Mouse (Mus musculus) limb, embryonic 10.5 days (tissue): ENCODE results near the gene Sphk1. TPM values are rescaled to one million over a fixed set of nuclear protein-coding genes. Genes with fewer than 3 reads are reported as not detected.

ENCODE experiments used
- DNase-seq: peaks from one replicate; pipeline ENCODE4 v3.0.0-alpha.2; 2017; ENCODE audit warnings: low spot score
- H3K27ac ChIP-seq: fragments of 300-500 bp; sonication (generic); 2 replicates; pipeline ENCODE4 v1.5.1; 2016; ENCODE audit warnings: mild to moderate bottlenecking
- H3K27me3 ChIP-seq: fragments of 300-500 bp; sonication (generic); 2 replicates; pipeline ENCODE4 v1.6.1; 2016; ENCODE audit warnings: low read depth, mild to moderate bottlenecking; ENCODE audit not compliant: poor library complexity, severe bottlenecking
- H3K36me3 ChIP-seq: fragments of 300-500 bp; sonication (generic); 2 replicates; pipeline ENCODE4 v1.6.1; 2016; ENCODE audit warnings: mild to moderate bottlenecking, moderate library complexity
- H3K4me1 ChIP-seq: fragments of 300-500 bp; sonication (generic); 2 replicates; pipeline ENCODE4 v1.6.1; 2016
- H3K4me3 ChIP-seq: fragments of 300-500 bp; sonication (generic); 2 replicates; pipeline ENCODE4 v1.5.1; 2016; ENCODE audit warnings: mild to moderate bottlenecking, moderate library complexity
- H3K9me3 ChIP-seq: fragments of 300-500 bp; sonication (generic); replicated peaks from 2 replicates; pipeline ENCODE4 v1.6.1; 2016; ENCODE audit warnings: mild to moderate bottlenecking
- WGBS: fragments of 180-500 bp; shearing (Covaris S2); methylation state at CpG from one replicate; pipeline ENCODE4 v1.1.7; 2016; 5-methylcytosine and 5-hydroxymethylcytosine counted together
- polyA plus RNA-seq: library from polyadenylated mRNA; unstranded; fragments of >200 nt; fragmentation: Nextera tagmentation; extraction: Ambion mirVana; gene quantifications from 2 replicates; pipeline ENCODE4 v1.2.1, GENCODE M21; 2016

Sphk1 gene
- polyA plus RNA-seq, 1 experiment from 2014 or later, result 0.54 TPM

- under 1% methylated on average over 63 of the region's 63 CpGs for WGBS
- H3K36me3 ChIP-seq, result peaks cover 15% of the 10 kb centered on the region
- H3K4me3 ChIP-seq, result peak overlapping the region; percentile 68
- no peaks in the 10 kb centered on the region for H3K9me3 ChIP-seq
- peaks cover 50% of the 10 kb centered on the region for H3K4me1 ChIP-seq
- peak; percentile 69 for DNase-seq
- H3K27ac ChIP-seq, result peak overlapping the region; percentile 65
- H3K27me3 ChIP-seq, result peaks cover 77% of the 10 kb centered on the region
These were observed 2.8 kb downstream of the Sphk1 start for GRCm38 (mm10) chr11:116533341-116534153.

- H3K36me3 ChIP-seq, result peaks cover 22% of the 10 kb centered on the region
- peaks cover 70% of the 10 kb centered on the region for H3K27me3 ChIP-seq
- H3K4me3 ChIP-seq, result peak overlapping the region; percentile 68
- H3K9me3 ChIP-seq, result no peaks in the 10 kb centered on the region
- H3K27ac ChIP-seq, result peak overlapping the region; percentile 65; the same call in 1 of the 2 replicates
- 20% methylated on average over 20 of the region's 20 CpGs for WGBS
- peak; percentile 81 for DNase-seq
- peaks cover 57% of the 10 kb centered on the region for H3K4me1 ChIP-seq
These were observed 3.6 kb downstream of the Sphk1 start for GRCm38 (mm10) chr11:116534154-116534865.

- Histone ChIP-seq H3K36me3 (peaks cover 46% of the 10 kb centered on the region), H3K9me3 (no peaks in the 10 kb centered on the region), H3K27ac (no peak overlapping the region), H3K27me3 (peaks cover 46% of the 10 kb centered on the region), H3K4me1 (peaks cover 41% of the 10 kb centered on the region), H3K4me3 (no peak overlapping the region)
- WGBS, result 88% methylated on average over 7 of the region's 7 CpGs
- DNase-seq, result no peak
These were observed 6.0 kb downstream of the Sphk1 start for GRCm38 (mm10) chr11:116536685-116537084.

- Histone ChIP-seq H3K27ac (no peak overlapping the region), H3K4me1 (peaks cover 34% of the 10 kb centered on the region), H3K9me3 (no peaks in the 10 kb centered on the region), H3K4me3 (no peak overlapping the region), H3K27me3 (peaks cover 39% of the 10 kb centered on the region), H3K36me3 (peaks cover 53% of the 10 kb centered on the region)
- no peak for DNase-seq
- 81% methylated on average over 5 of the region's 5 CpGs for WGBS
These were observed 6.7 kb downstream of the Sphk1 start for GRCm38 (mm10) chr11:116537388-116537787.

- H3K4me3 ChIP-seq, result no peak overlapping the region
These were observed 7.5 kb downstream of the Sphk1 start for GRCm38 (mm10) chr11:116538142-116538735.

GRCm38 (mm10) chr11:116541183-116541582 lies 10.5 kb downstream of the Sphk1 start:
- Histone ChIP-seq H3K27me3 (0 out of 2 replicates have a peak, but pooled peaks cover under 1% of the 10 kb centered on the region), H3K4me1 (peaks cover 11% of the 10 kb centered on the region; the same call in 1 of the 2 replicates), H3K36me3 (peaks cover 91% of the 10 kb centered on the region), H3K4me3 (no peak overlapping the region), H3K27ac (no peak overlapping the region), H3K9me3 (no peaks in the 10 kb centered on the region)
- 92% methylated on average over 11 of the region's 11 CpGs for WGBS
- no peak for DNase-seq

More at GRCm38 (mm10) chr11:116538142-116538735, 7.5 kb downstream of the Sphk1 start:
- no peak for DNase-seq
- peaks cover 25% of the 10 kb centered on the region for H3K4me1 ChIP-seq
- H3K27ac ChIP-seq, result no peak overlapping the region
- 82% methylated on average over 12 of the region's 12 CpGs for WGBS
- H3K27me3 ChIP-seq, result peaks cover 30% of the 10 kb centered on the region
- H3K36me3 ChIP-seq, result peaks cover 62% of the 10 kb centered on the region
- no peaks in the 10 kb centered on the region for H3K9me3 ChIP-seq

- Histone ChIP-seq H3K36me3 (peaks cover 100% of the 10 kb centered on the region), H3K4me3 (no peak overlapping the region), H3K4me1 (peaks cover 10% of the 10 kb centered on the region; the same call in 1 of the 2 replicates), H3K9me3 (no peaks in the 10 kb centered on the region), H3K27me3 (no peaks in the 10 kb centered on the region), H3K27ac (no peak overlapping the region)
- DNase-seq, result no peak
- WGBS, result 84% methylated on average over 4 of the region's 4 CpGs
These were observed 12.4 kb downstream of the Sphk1 start for GRCm38 (mm10) chr11:116543110-116543509.

- no peak overlapping the region for H3K4me3 ChIP-seq
- H3K27me3 ChIP-seq, result no peaks in the 10 kb centered on the region
- H3K27ac ChIP-seq, result 0 out of 2 replicates have a peak overlapping the region, but pooled peaks have one; percentile 0
- H3K9me3 ChIP-seq, result no peaks in the 10 kb centered on the region
- H3K36me3 ChIP-seq, result peaks cover 64% of the 10 kb centered on the region
- WGBS, result 93% methylated on average over 17 of the region's 17 CpGs
- H3K4me1 ChIP-seq, result peaks cover 23% of the 10 kb centered on the region
- DNase-seq, result no peak
These were observed 16.8 kb downstream of the Sphk1 start for GRCm38 (mm10) chr11:116547296-116548060.

GRCm38 (mm10) chr11:116548780-116549179 lies 18.1 kb downstream of the Sphk1 start:
- no peak for DNase-seq
- H3K4me1 ChIP-seq, result peaks cover 25% of the 10 kb centered on the region
- no peak overlapping the region for H3K27ac ChIP-seq
- no peaks in the 10 kb centered on the region for H3K9me3 ChIP-seq
- H3K27me3 ChIP-seq, result no peaks in the 10 kb centered on the region
- peaks cover 63% of the 10 kb centered on the region for H3K36me3 ChIP-seq
- 98% methylated on average over 9 of the region's 9 CpGs for WGBS
- no peak overlapping the region for H3K4me3 ChIP-seq

GRCm38 (mm10) chr11:116549273-116550038 lies 18.7 kb downstream of the Sphk1 start:
- H3K27ac ChIP-seq, result 0 out of 2 replicates have a peak overlapping the region, but pooled peaks have one; percentile 16
- no peaks in the 10 kb centered on the region for H3K27me3 ChIP-seq
- H3K36me3 ChIP-seq, result peaks cover 56% of the 10 kb centered on the region
- no peak for DNase-seq
- no peaks in the 10 kb centered on the region for H3K9me3 ChIP-seq
- peaks cover 30% of the 10 kb centered on the region for H3K4me1 ChIP-seq
- WGBS, result 91% methylated on average over 11 of the region's 11 CpGs
- H3K4me3 ChIP-seq, result no peak overlapping the region

GRCm38 (mm10) chr11:116550748-116551147 lies 20.0 kb downstream of the Sphk1 start:
- no peaks in the 10 kb centered on the region for H3K27me3 ChIP-seq
- peaks cover 43% of the 10 kb centered on the region for H3K36me3 ChIP-seq
- no peak overlapping the region for H3K4me3 ChIP-seq
- H3K9me3 ChIP-seq, result no peaks in the 10 kb centered on the region
- WGBS, result 64% methylated on average over 7 of the region's 7 CpGs
- H3K27ac ChIP-seq, result peak overlapping the region; percentile 32; the same call in 1 of the 2 replicates
- peaks cover 38% of the 10 kb centered on the region for H3K4me1 ChIP-seq
- DNase-seq, result no peak
